Mouse (Mus musculus) neural tube, embryonic 12.5 days (tissue): ENCODE measurements around the gene Rasl12. TPM values are rescaled to one million over a fixed set of nuclear protein-coding genes. Genes with fewer than 3 reads are reported as not detected.

Experiments
- ATAC-seq: fragments of 200-750 bp; cut with Nextera tagmentation; 2 replicates; pipeline ENCODE4 v1.8.0; 2017; ENCODE audit warnings: low read depth, mild to moderate bottlenecking, moderate TSS enrichment, moderate library complexity; ENCODE audit not compliant: low FRiP score
- H3K27ac ChIP-seq: fragments of 300-500 bp; sonication (generic); 2 replicates; pipeline ENCODE4 v1.5.1; 2016
- H3K27me3 ChIP-seq: fragments of 300-500 bp; sonication (generic); replicated peaks from 2 replicates; pipeline ENCODE4 v1.6.1; 2016; ENCODE audit warnings: mild to moderate bottlenecking
- H3K36me3 ChIP-seq: fragments of 300-500 bp; sonication (generic); 2 replicates; pipeline ENCODE4 v1.6.1; 2016; ENCODE audit warnings: mild to moderate bottlenecking
- H3K4me1 ChIP-seq: fragments of 300-500 bp; sonication (generic); 2 replicates; pipeline ENCODE4 v1.6.1; 2016
- H3K4me2 ChIP-seq: fragments of 300-500 bp; sonication (generic); replicated peaks from 2 replicates; pipeline ENCODE4 v1.6.1; 2016; ENCODE audit warnings: mild to moderate bottlenecking
- H3K4me3 ChIP-seq: fragments of 300-500 bp; sonication (generic); 2 replicates; pipeline ENCODE4 v1.5.1; 2016
- H3K9ac ChIP-seq: fragments of 300-500 bp; sonication (generic); 2 replicates; pipeline ENCODE4 v1.6.1; 2016; ENCODE audit warnings: mild to moderate bottlenecking
- H3K9me3 ChIP-seq: fragments of 300-500 bp; sonication (generic); 2 replicates; pipeline ENCODE4 v1.6.1; 2016; ENCODE audit warnings: mild to moderate bottlenecking
- WGBS: fragments of 180-500 bp; shearing (Covaris S2); methylation state at CpG from one replicate; pipeline ENCODE4 v1.1.7; 2016; 5-methylcytosine and 5-hydroxymethylcytosine counted together
- polyA plus RNA-seq: library from polyadenylated mRNA; unstranded; fragments of >200 nt; fragmentation: Nextera tagmentation; extraction: Ambion mirVana; gene quantifications from 2 replicates; pipeline ENCODE4 v1.2.1, GENCODE M21; 2016

The Rasl12 gene
- polyA plus RNA-seq, 1 experiment from 2014 or later = 8.3 TPM

- Histone ChIP-seq H3K4me1 (no peaks in the 10 kb centered on the region), H3K9ac (no peak overlapping the region; the same call in 1 of the 2 replicates), H3K27ac (no peak overlapping the region), H3K36me3 (peaks cover 27% of the 10 kb centered on the region), H3K9me3 (no peaks in the 10 kb centered on the region), H3K4me2 (no peak overlapping the region), H3K27me3 (no peaks in the 10 kb centered on the region), H3K4me3 (no peak overlapping the region)
- WGBS = 85% methylated on average over 9 of the region's 9 CpGs
- no peak for ATAC-seq
Observed at GRCm38 (mm10) chr9:65375163-65375934, 23.0 kb upstream of the Rasl12 start.

- Histone ChIP-seq H3K4me1 (0 out of 2 replicates have a peak, but pooled peaks cover under 1% of the 10 kb centered on the region), H3K27ac (no peak overlapping the region), H3K9ac (no peak overlapping the region), H3K9me3 (no peaks in the 10 kb centered on the region), H3K27me3 (no peaks in the 10 kb centered on the region), H3K36me3 (peaks cover 8% of the 10 kb centered on the region; the same call in 1 of the 2 replicates), H3K4me3 (no peak overlapping the region), H3K4me2 (no peak overlapping the region)
- ATAC-seq = no peak
- 78% methylated on average over 4 of the region's 4 CpGs for WGBS
Observed at GRCm38 (mm10) chr9:65381017-65381590, 17.2 kb upstream of the Rasl12 start.

GRCm38 (mm10) chr9:65382031-65382750 lies 16.1 kb upstream of the Rasl12 start:
- H3K9ac ChIP-seq = no peak overlapping the region
- no peak overlapping the region for H3K27ac ChIP-seq
- H3K4me1 ChIP-seq = peaks cover 4% of the 10 kb centered on the region; the same call in 1 of the 2 replicates
- no peak overlapping the region for H3K4me2 ChIP-seq
- H3K36me3 ChIP-seq = 0 out of 2 replicates have a peak, but pooled peaks cover 8% of the 10 kb centered on the region
- no peaks in the 10 kb centered on the region for H3K9me3 ChIP-seq
- WGBS = 78% methylated on average over 6 of the region's 6 CpGs
- no peaks in the 10 kb centered on the region for H3K27me3 ChIP-seq
- ATAC-seq = no peak
- no peak overlapping the region for H3K4me3 ChIP-seq

GRCm38 (mm10) chr9:65382751-65383097 lies 15.6 kb upstream of the Rasl12 start:
- H3K4me1 ChIP-seq = peaks cover 4% of the 10 kb centered on the region; the same call in 1 of the 2 replicates

GRCm38 (mm10) chr9:65384276-65384675 lies 14.0 kb upstream of the Rasl12 start:
- WGBS = 45% methylated on average over 3 of the region's 3 CpGs
- Histone ChIP-seq H3K4me1 (peaks cover 4% of the 10 kb centered on the region; the same call in 1 of the 2 replicates), H3K36me3 (no peaks in the 10 kb centered on the region), H3K27me3 (peaks cover 4% of the 10 kb centered on the region), H3K27ac (no peak overlapping the region), H3K9ac (no peak overlapping the region), H3K4me3 (no peak overlapping the region), H3K4me2 (no peak overlapping the region), H3K9me3 (no peaks in the 10 kb centered on the region)
- ATAC-seq = no peak

More at GRCm38 (mm10) chr9:65382751-65383097, 15.6 kb upstream of the Rasl12 start:
- no peak for ATAC-seq
- Histone ChIP-seq H3K9ac (no peak overlapping the region), H3K4me2 (no peak overlapping the region), H3K27ac (no peak overlapping the region), H3K27me3 (no peaks in the 10 kb centered on the region), H3K4me3 (no peak overlapping the region), H3K36me3 (0 out of 2 replicates have a peak, but pooled peaks cover 6% of the 10 kb centered on the region), H3K9me3 (no peaks in the 10 kb centered on the region)
- 73% methylated on average over 3 of the region's 3 CpGs for WGBS

GRCm38 (mm10) chr9:65386373-65387140 lies 11.7 kb upstream of the Rasl12 start:
- no peak for ATAC-seq
- Histone ChIP-seq H3K9ac (no peak overlapping the region), H3K27ac (no peak overlapping the region), H3K27me3 (peaks cover 27% of the 10 kb centered on the region), H3K4me3 (no peak overlapping the region), H3K9me3 (no peaks in the 10 kb centered on the region), H3K4me1 (peaks cover 8% of the 10 kb centered on the region; the same call in 1 of the 2 replicates), H3K4me2 (no peak overlapping the region), H3K36me3 (no peaks in the 10 kb centered on the region)
- 12% methylated on average over 8 of the region's 8 CpGs for WGBS

GRCm38 (mm10) chr9:65390752-65391612 lies 7.3 kb upstream of the Rasl12 start:
- WGBS = 18% methylated on average over 96 of the region's 96 CpGs

GRCm38 (mm10) chr9:65391613-65391964 lies 6.7 kb upstream of the Rasl12 start, which contains the start of gene Kbtbd13:
TSS of gene Kbtbd13 (minus strand) at chr9:65391652.
- H3K36me3 ChIP-seq = no peaks in the 10 kb centered on the region
- H3K4me2 ChIP-seq = peak within 1 kb of the TSS; percentile 63
- peaks cover 44% of the 10 kb centered on the region for H3K27me3 ChIP-seq
- no peak for ATAC-seq
- H3K27ac ChIP-seq = no peak within 1 kb of the TSS
- WGBS = 39% methylated on average over 8 of the region's 8 CpGs
- peak within 1 kb of the TSS; percentile 37 for H3K4me3 ChIP-seq
- peaks cover 5% of the 10 kb centered on the region; the same call in 1 of the 2 replicates for H3K4me1 ChIP-seq
- H3K9me3 ChIP-seq = no peaks in the 10 kb centered on the region
- H3K9ac ChIP-seq = no peak within 1 kb of the TSS; the same call in 1 of the 2 replicates

More at GRCm38 (mm10) chr9:65390752-65391612, 7.3 kb upstream of the Rasl12 start:
- Histone ChIP-seq H3K27me3 (peaks cover 44% of the 10 kb centered on the region), H3K4me3 (peak overlapping the region; percentile 37), H3K4me2 (peak overlapping the region; percentile 63), H3K36me3 (no peaks in the 10 kb centered on the region), H3K9me3 (no peaks in the 10 kb centered on the region), H3K27ac (no peak overlapping the region), H3K4me1 (peaks cover 9% of the 10 kb centered on the region; the same call in 1 of the 2 replicates), H3K9ac (no peak overlapping the region; the same call in 1 of the 2 replicates)
- ATAC-seq = no peak

GRCm38 (mm10) chr9:65392638-65393364 lies 5.5 kb upstream of the Rasl12 start:
- Histone ChIP-seq H3K9ac (no peak overlapping the region), H3K4me2 (no peak overlapping the region), H3K4me3 (no peak overlapping the region), H3K4me1 (0 out of 2 replicates have a peak, but pooled peaks cover 5% of the 10 kb centered on the region), H3K27ac (no peak overlapping the region), H3K36me3 (no peaks in the 10 kb centered on the region), H3K27me3 (peaks cover 44% of the 10 kb centered on the region), H3K9me3 (no peaks in the 10 kb centered on the region)
- WGBS = 30% methylated on average over 6 of the region's 6 CpGs
- no peak for ATAC-seq

- no peaks in the 10 kb centered on the region for H3K9me3 ChIP-seq
- no peak overlapping the region for H3K4me2 ChIP-seq
- ATAC-seq = no peak
- 55% methylated on average over 2 of the region's 2 CpGs for WGBS
- H3K9ac ChIP-seq = no peak overlapping the region
- H3K36me3 ChIP-seq = no peaks in the 10 kb centered on the region
- no peak overlapping the region for H3K27ac ChIP-seq
- H3K27me3 ChIP-seq = peaks cover 44% of the 10 kb centered on the region
- no peak overlapping the region for H3K4me3 ChIP-seq
- H3K4me1 ChIP-seq = peaks cover 13% of the 10 kb centered on the region
Observed at GRCm38 (mm10) chr9:65393606-65394005, 4.7 kb upstream of the Rasl12 start.
